Mouse (Mus musculus) urinary bladder, adult 2 months (tissue): Measurements from ENCODE around the gene Tex264. TPM values are rescaled to one million over a fixed set of nuclear protein-coding genes. Genes with fewer than 3 reads are reported as not detected.

Experiments used
- DNase-seq: peaks from one replicate; pipeline ENCODE4 v3.0.0; 2022; ENCODE audit warnings: low spot score
- polyA plus RNA-seq: library from polyadenylated mRNA; depleted of rRNA; stranded (reverse); fragments of >200 nt; gene quantifications from 2 replicates; pipeline ENCODE4 v1.2.3, GENCODE M21; 2012; rRNA removed

The Tex264 gene
- polyA plus RNA-seq = 70.3 and 76.2 TPM in 2 replicates

GRCm38 (mm10) chr9:106685249-106686101 is at the start of gene Tex264:
Tex264 (minus strand) TSS chr9:106685927.
- DNase-seq = peak; percentile 83

DNA sequence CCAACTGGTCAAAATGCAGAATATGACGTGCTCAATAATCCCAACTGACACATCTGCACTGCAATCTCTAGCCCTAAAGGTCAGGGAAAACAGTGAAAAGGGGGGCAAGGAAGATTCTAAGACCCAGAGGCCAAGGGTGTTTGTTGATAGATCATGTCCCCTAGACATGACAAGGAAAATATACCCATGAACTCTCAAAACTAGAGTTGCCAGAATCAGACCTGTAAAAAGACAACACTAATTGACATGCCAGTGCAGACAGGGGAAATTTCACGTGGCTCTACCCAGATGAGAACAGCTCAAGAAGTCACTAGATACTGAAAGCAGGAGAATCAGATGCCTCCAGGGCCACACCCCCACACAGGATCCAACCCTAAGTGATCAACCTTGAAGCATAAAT is 48.0 kb upstream of the Tex264 start:
- DNase-seq = no peak

DNA sequence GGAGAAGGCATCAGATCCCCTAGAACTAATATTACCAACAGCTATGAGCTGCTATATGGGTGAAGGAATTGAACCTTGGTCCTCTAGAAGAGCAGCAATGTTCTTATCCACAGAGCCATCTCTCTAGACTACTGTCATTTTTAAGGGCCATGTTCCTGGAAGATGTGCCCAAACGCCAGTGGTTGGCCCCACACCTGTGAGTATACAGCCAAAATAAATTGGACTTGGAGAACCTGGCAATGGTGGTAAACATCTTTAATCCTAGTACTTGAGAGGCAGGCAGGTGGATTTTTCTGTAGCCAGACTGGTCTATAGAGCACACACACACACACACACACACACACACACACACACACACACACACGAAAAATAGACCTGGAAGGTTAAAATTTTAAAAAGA is 43.7 kb upstream of the Tex264 start:
- DNase-seq = no peak

- no peak for DNase-seq
Measured at GRCm38 (mm10) chr9:106726891-106727290, 41.2 kb upstream of the Tex264 start.

GRCm38 (mm10) chr9:106725435-106725834 is 39.7 kb upstream of the Tex264 start:
- DNase-seq = no peak

DNA sequence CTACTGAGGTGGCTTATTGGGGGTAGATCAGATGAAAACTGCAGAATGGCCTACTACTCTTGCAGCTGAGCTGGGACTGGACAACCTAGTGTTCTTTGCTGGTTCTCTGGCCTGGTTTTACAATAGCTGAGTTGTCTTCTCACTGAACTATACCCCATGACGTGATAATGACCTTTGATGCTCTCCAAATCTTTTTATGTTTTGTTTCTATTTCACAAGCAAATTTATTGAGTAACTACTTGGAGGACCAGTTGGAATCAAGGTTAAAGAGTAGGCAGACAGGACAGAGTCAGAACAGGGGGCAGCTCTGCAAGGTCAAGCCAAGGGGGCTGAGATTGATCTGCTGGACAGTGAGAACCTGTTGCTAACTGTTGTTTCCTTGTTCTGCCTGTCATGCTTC is 39.1 kb upstream of the Tex264 start:
- DNase-seq = no peak

DNA sequence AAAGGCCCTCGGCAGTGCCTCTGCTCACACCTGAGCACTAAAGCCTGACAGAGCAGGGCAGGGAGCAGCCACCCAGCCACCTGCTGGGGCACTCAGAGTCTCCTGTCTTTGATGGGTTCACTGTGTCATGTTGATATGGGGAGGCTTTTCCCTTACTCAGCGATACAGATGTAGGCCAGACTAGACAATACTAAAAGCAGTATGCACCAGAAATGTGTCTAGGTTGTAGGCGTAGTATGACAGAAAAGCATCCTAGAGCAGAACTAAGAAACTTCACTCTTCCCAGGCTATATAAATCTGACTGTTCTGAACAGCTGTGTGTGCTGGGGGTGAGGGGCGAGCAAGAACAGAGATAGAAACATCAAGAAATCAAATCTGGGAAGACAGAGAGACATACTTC is 31.0 kb upstream of the Tex264 start:
- DNase-seq = no peak

DNA sequence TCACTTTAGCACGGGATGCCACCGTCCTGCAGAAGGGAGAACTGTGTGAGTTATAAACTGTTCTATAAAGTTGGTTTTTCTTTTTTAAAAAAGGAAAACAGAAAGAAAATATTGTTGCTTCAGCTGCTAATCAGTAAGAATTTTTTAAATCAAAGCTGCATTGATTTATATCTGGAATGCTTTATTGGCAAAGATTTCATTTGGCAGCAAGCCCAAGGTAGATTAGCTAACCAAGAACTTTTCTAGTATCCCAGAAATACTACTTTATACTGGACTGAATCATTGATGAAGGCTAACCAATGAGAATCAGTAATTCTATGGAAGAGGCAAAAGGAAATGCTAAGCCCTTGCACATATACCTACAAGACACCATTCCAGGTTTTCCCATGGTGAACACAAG is 30.5 kb upstream of the Tex264 start:
- no peak for DNase-seq

DNA sequence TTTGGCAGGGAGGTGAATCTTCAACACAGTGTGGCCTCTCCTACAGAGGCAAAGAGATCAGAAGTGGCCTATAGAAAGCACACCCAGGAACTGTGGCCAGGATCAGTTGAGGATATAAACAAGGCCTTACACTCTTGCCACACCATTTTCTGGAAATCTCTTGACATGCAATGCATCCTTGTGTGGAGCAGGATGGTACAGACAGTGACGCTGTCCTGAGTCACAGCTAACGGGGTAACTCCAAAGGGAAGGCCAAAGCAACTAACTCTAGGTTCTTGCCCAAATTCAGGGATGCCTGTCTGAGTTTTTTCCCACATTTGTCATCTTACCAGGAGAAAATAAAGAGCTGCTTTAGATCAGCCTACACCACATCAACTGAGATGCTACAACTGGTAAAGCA is 26.7 kb upstream of the Tex264 start:
- no peak for DNase-seq

DNA sequence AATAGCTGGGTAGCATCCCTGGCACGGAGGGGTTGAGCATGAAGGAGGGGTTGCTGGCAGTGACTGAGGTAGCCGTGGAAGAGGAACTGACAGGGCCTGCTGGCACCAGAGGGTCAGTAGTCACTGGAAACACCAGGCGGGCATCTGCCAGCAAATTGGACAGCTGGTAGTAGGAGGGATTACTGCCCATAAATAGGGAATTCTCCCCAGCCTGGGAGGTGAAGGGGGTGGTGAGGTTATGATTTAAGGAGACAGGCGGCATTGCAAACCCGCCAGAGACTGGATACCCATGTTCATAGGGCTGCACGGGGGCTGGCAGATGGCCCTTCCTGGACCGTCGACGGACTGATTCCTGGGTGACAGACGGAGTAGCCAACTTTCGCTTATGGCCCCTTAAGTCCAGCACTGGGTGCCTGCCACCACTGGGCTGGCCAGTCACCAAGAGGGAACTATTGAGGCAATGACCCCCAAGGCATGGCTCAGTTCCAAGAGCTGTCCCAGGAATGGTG is 7.3 kb upstream of the Tex264 start:
- no peak for DNase-seq

DNA sequence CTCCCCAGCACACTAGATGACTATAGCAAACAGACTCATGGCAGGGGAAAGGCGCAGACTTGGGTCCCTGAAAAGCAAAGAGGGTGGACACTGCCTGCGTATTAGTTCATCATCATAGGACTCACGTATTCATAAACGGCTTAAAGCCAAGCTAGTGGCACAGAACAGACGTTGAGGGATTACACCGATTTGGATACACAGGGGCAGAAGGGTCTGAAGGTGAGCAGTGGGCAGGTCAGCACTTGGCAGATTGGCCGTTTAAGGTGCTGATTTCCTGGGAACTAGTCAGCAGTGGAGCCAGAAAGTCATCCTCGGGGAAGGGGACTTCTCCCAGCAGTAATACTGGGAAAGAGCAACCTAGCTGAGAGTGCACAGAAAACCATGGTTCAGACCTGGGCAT is 3.1 kb upstream of the Tex264 start:
- DNase-seq = no peak

- no peak for DNase-seq
Measured at GRCm38 (mm10) chr9:106686983-106687650, 1.4 kb upstream of the Tex264 start.

GRCm38 (mm10) chr9:106684918-106685248 is 844 bp downstream of the Tex264 start:
- DNase-seq = no peak

DNA sequence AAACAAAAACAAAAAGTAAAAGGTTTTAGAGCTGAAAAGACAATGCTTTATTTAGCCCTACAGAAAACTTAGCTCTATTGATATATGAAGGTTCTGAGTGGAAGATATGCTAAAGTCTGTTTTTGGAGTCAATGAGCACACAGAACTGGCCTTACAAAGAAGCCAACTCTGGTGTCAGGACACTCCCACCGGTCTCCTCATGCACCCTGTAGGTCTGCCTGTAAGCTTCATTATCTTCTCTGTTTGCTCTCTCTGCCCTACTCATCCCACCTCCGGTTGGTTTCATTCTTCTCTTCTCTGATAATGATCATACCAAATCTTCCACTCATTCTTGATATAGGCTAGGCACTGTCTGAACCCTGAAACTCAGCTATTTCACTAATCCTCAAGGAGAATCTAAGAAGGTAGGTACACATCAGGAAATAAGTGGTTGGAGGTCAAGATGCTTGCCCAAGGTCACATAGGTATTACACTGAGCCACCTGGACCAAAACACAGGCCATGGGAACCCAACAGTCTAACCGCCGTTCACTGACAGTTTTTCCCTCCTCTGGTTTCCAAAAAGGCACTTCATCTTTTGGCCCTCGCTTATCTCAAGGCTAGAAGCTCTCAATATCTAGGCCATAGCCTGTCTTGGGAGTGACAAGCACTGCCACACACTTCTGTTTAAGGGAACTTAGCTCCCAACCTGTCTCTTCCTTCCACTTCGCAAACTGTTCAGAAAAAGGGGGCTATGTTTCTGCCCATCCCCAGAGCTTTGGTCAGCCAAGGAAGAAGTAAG is 1.4 kb downstream of the Tex264 start:
- DNase-seq = no peak

- DNase-seq = no peak
Measured at GRCm38 (mm10) chr9:106681026-106681425, 4.7 kb downstream of the Tex264 start.

GRCm38 (mm10) chr9:106678242-106678641 is 7.5 kb downstream of the Tex264 start:
- no peak for DNase-seq

- no peak for DNase-seq
Measured at GRCm38 (mm10) chr9:106677702-106678101, 8.0 kb downstream of the Tex264 start.

DNA sequence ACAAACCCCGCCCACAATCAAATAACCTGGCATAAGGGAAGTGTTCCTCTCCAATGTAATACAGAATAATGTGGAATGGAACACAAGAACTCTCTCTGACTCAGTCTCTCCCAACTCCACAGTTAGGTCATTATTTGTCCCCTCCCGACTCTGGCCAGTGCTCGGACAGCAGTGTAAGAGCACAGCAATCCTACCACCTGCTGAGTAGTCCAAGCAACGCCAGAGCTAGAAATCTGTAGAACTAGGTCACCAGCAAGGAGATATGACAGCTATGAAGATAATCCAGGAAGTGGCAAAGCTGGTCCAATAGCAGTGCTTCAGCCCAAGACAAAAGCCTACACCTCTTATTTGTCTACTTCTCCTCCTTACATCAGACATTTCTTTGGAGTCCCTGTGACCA is 9.2 kb downstream of the Tex264 start:
- DNase-seq = no peak

GRCm38 (mm10) chr9:106675965-106676364 is 9.8 kb downstream of the Tex264 start:
- DNase-seq = no peak

DNA sequence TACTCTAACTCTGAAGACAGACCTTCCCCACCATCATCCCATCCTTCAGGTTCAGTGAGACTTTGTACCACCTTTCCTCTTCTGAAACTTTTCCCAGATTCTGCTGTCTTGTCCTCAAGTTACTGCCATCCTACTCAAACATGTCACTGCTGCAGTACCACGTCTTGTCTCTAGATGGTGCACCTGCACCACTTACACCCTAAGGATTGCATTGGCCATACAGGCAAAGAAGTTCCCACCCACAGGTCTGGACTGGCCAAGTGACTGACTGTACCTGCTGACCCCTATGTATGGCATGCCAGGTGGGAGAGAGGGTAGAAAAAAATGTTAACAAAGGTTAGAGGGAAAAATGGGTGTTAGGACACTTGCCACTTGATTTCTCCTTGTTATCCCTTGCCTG is 10.2 kb downstream of the Tex264 start:
- DNase-seq = peak; percentile 59

- no peak for DNase-seq
Measured at GRCm38 (mm10) chr9:106673860-106674259, 11.9 kb downstream of the Tex264 start.

- DNase-seq = no peak
Measured at GRCm38 (mm10) chr9:106664856-106665255, 20.9 kb downstream of the Tex264 start.
